Mouse (Mus musculus): Measurements from ENCODE around the gene Ric8a. TPM values are rescaled to one million over a fixed set of nuclear protein-coding genes. Genes with fewer than 3 reads are reported as not detected.

The Ric8a gene
- polyA plus RNA-seq, 1 experiment from 2014 or later, result 94.8 TPM

- Histone ChIP-seq H3K27ac (replicated peaks) (no peak overlapping the region), H3K27me3 (replicated peaks) (peaks cover 7% of the 10 kb centered on the region; the same call in 1 of the 2 replicates), H3K9ac (replicated peaks) (no peak overlapping the region), H3K9me3 (replicated peaks) (no peaks in the 10 kb centered on the region), H3K36me3 (peaks cover 26% of the 10 kb centered on the region), H3K4me2 (no peak overlapping the region), H3K4me1 (no peaks in the 10 kb centered on the region), H3K4me3 (replicated peaks) (no peak overlapping the region)
- 92% methylated on average over 10 of the region's 10 CpGs for whole genome bisulfite sequencing
- no peak for ATAC-seq (ENCODE audit: low FRiP score)
These were observed 8.2 kb upstream of the Ric8a start for GRCm38 (mm10) chr7:140848591-140848990.

GRCm38 (mm10) chr7:140851916-140852315 is 4.8 kb upstream of the Ric8a start:
- H3K27me3 ChIP-seq (replicated peaks), result no peaks in the 10 kb centered on the region
- WGBS, result 97% methylated on average over 4 of the region's 4 CpGs
- ATAC-seq (ENCODE audit: low FRiP score), result no peak

GRCm38 (mm10) chr7:140853386-140853785 is 3.4 kb upstream of the Ric8a start:
- Histone ChIP-seq H3K27me3 (replicated peaks) (no peaks in the 10 kb centered on the region), H3K4me1 (peaks cover 20% of the 10 kb centered on the region), H3K9ac (replicated peaks) (no peak overlapping the region), H3K4me2 (no peak overlapping the region), H3K27ac (replicated peaks) (no peak overlapping the region), H3K9me3 (replicated peaks) (no peaks in the 10 kb centered on the region), H3K36me3 (peaks cover 36% of the 10 kb centered on the region), H3K4me3 (replicated peaks) (no peak overlapping the region)
- ATAC-seq (ENCODE audit: low FRiP score), result no peak
- 82% methylated on average over 9 of the region's 9 CpGs for WGBS

More at GRCm38 (mm10) chr7:140851916-140852315, 4.8 kb upstream of the Ric8a start:
- H3K9me3 ChIP-seq (replicated peaks), result no peaks in the 10 kb centered on the region
- no peak overlapping the region for H3K4me2 ChIP-seq
- peaks cover 12% of the 10 kb centered on the region for H3K4me1 ChIP-seq
- H3K27ac ChIP-seq (replicated peaks), result no peak overlapping the region
- peaks cover 36% of the 10 kb centered on the region for H3K36me3 ChIP-seq
- no peak overlapping the region for H3K9ac ChIP-seq (replicated peaks)
- H3K4me3 ChIP-seq (replicated peaks), result no peak overlapping the region

GRCm38 (mm10) chr7:140854483-140854882 is 2.3 kb upstream of the Ric8a start:
- Histone ChIP-seq H3K9me3 (replicated peaks) (no peaks in the 10 kb centered on the region), H3K4me3 (replicated peaks) (no peak overlapping the region), H3K9ac (replicated peaks) (no peak overlapping the region), H3K4me2 (0 out of 2 replicates have a peak overlapping the region, but pooled peaks have one; percentile 95), H3K27ac (replicated peaks) (no peak overlapping the region), H3K27me3 (replicated peaks) (no peaks in the 10 kb centered on the region), H3K36me3 (peaks cover 45% of the 10 kb centered on the region), H3K4me1 (peaks cover 31% of the 10 kb centered on the region)
- no peak for ATAC-seq (ENCODE audit: low FRiP score)
- WGBS, result 94% methylated on average over 18 of the region's 18 CpGs

- H3K9ac ChIP-seq (replicated peaks), result peak overlapping the region; percentile 94
- peak overlapping the region; percentile 95 for H3K4me2 ChIP-seq
- peaks cover 50% of the 10 kb centered on the region for H3K36me3 ChIP-seq
- H3K9me3 ChIP-seq (replicated peaks), result no peaks in the 10 kb centered on the region
- peak overlapping the region; percentile 95 for H3K4me3 ChIP-seq (replicated peaks)
- no peaks in the 10 kb centered on the region for H3K27me3 ChIP-seq (replicated peaks)
- 79% methylated on average over 9 of the region's 9 CpGs for WGBS
- H3K27ac ChIP-seq (replicated peaks), result no peak overlapping the region
- peaks cover 36% of the 10 kb centered on the region for H3K4me1 ChIP-seq
- no peak for ATAC-seq (ENCODE audit: low FRiP score)
These were observed 1.6 kb upstream of the Ric8a start for GRCm38 (mm10) chr7:140855181-140855580.

- 2% methylated on average over 51 of the region's 51 CpGs for WGBS
- Histone ChIP-seq H3K36me3 (peaks cover 55% of the 10 kb centered on the region), H3K4me1 (peaks cover 38% of the 10 kb centered on the region)
These were observed 635 bp upstream of the Ric8a start, which contains the start of gene Gm45785 for GRCm38 (mm10) chr7:140855860-140856784. Gene Gm45785, minus strand, starts transcription at chr7:140856331.

GRCm38 (mm10) chr7:140857550-140858505 is 1.1 kb downstream of the Ric8a start, which contains the start of gene Bet1l:
Gene Bet1l, minus strand, starts transcription at chr7:140857577.
- H3K27me3 ChIP-seq (replicated peaks), result no peaks in the 10 kb centered on the region
- H3K4me2 ChIP-seq, result peak within 1 kb of the TSS; percentile 95
- peak within 1 kb of the TSS; percentile 93 for H3K27ac ChIP-seq (replicated peaks)
- 36% methylated on average over 40 of the region's 40 CpGs for WGBS
- H3K4me3 ChIP-seq (replicated peaks), result peak within 1 kb of the TSS; percentile 95
- no peaks in the 10 kb centered on the region for H3K9me3 ChIP-seq (replicated peaks)
- ATAC-seq (ENCODE audit: low FRiP score), result peak; percentile 48
- H3K36me3 ChIP-seq, result peaks cover 57% of the 10 kb centered on the region
- H3K9ac ChIP-seq (replicated peaks), result peak within 1 kb of the TSS; percentile 94
- peaks cover 38% of the 10 kb centered on the region for H3K4me1 ChIP-seq

More at GRCm38 (mm10) chr7:140855860-140856784, 635 bp upstream of the Ric8a start, which contains the start of gene Gm45785:
- Histone ChIP-seq H3K27me3 (replicated peaks) (no peaks in the 10 kb centered on the region), H3K9ac (replicated peaks) (peak within 1 kb of the TSS; percentile 94), H3K4me3 (replicated peaks) (peak within 1 kb of the TSS; percentile 95), H3K9me3 (replicated peaks) (no peaks in the 10 kb centered on the region), H3K27ac (replicated peaks) (peak within 1 kb of the TSS; percentile 93), H3K4me2 (peak within 1 kb of the TSS; percentile 95)
- peak; percentile 77 for ATAC-seq (ENCODE audit: low FRiP score)

GRCm38 (mm10) chr7:140858746-140859145 is 2.0 kb downstream of the Ric8a start:
- no peaks in the 10 kb centered on the region for H3K9me3 ChIP-seq (replicated peaks)
- H3K27me3 ChIP-seq (replicated peaks), result no peaks in the 10 kb centered on the region
- no peak overlapping the region for H3K27ac ChIP-seq (replicated peaks)
- peaks cover 57% of the 10 kb centered on the region for H3K36me3 ChIP-seq
- H3K9ac ChIP-seq (replicated peaks), result no peak overlapping the region
- H3K4me1 ChIP-seq, result peaks cover 38% of the 10 kb centered on the region
- 95% methylated on average over 8 of the region's 8 CpGs for WGBS
- H3K4me3 ChIP-seq (replicated peaks), result peak overlapping the region; percentile 95
- H3K4me2 ChIP-seq, result peak overlapping the region; percentile 95
- no peak for ATAC-seq (ENCODE audit: low FRiP score)

- WGBS, result 73% methylated on average over 6 of the region's 6 CpGs
- no peak overlapping the region for H3K27ac ChIP-seq (replicated peaks)
- no peak overlapping the region for H3K9ac ChIP-seq (replicated peaks)
- no peak overlapping the region for H3K4me3 ChIP-seq (replicated peaks)
- H3K36me3 ChIP-seq, result peaks cover 56% of the 10 kb centered on the region
- H3K4me1 ChIP-seq, result peaks cover 35% of the 10 kb centered on the region
- H3K27me3 ChIP-seq (replicated peaks), result no peaks in the 10 kb centered on the region
- no peak for ATAC-seq (ENCODE audit: low FRiP score)
- no peak overlapping the region for H3K4me2 ChIP-seq
- no peaks in the 10 kb centered on the region for H3K9me3 ChIP-seq (replicated peaks)
These were observed 3.2 kb downstream of the Ric8a start for GRCm38 (mm10) chr7:140859997-140860396.

- H3K27ac ChIP-seq (replicated peaks), result no peak overlapping the region
- H3K36me3 ChIP-seq, result peaks cover 56% of the 10 kb centered on the region
These were observed 4.0 kb downstream of the Ric8a start for GRCm38 (mm10) chr7:140860728-140861127.

GRCm38 (mm10) chr7:140864761-140865160 is 8.0 kb downstream of the Ric8a start:
- Histone ChIP-seq H3K36me3 (peaks cover 52% of the 10 kb centered on the region), H3K4me2 (no peak overlapping the region), H3K4me3 (replicated peaks) (no peak overlapping the region), H3K9me3 (replicated peaks) (no peaks in the 10 kb centered on the region), H3K4me1 (peaks cover 5% of the 10 kb centered on the region), H3K27ac (replicated peaks) (no peak overlapping the region), H3K9ac (replicated peaks) (no peak overlapping the region), H3K27me3 (replicated peaks) (no peaks in the 10 kb centered on the region)
- ATAC-seq (ENCODE audit: low FRiP score), result no peak
- WGBS, result 91% methylated on average over 12 of the region's 12 CpGs

More at GRCm38 (mm10) chr7:140860728-140861127, 4.0 kb downstream of the Ric8a start:
- WGBS, result 94% methylated on average over 5 of the region's 5 CpGs
- no peak overlapping the region for H3K4me3 ChIP-seq (replicated peaks)
- peaks cover 28% of the 10 kb centered on the region for H3K4me1 ChIP-seq
- no peak for ATAC-seq (ENCODE audit: low FRiP score)
- no peaks in the 10 kb centered on the region for H3K9me3 ChIP-seq (replicated peaks)
- H3K27me3 ChIP-seq (replicated peaks), result no peaks in the 10 kb centered on the region
- no peak overlapping the region for H3K4me2 ChIP-seq
- no peak overlapping the region for H3K9ac ChIP-seq (replicated peaks)

Measured in neural tube, embryonic 15.5 days (tissue).